In genomic region chr2:93152883-93153491, GRCm38 (mm10) we compare ENCODE assay signal across 17 mouse cellular contexts. TPM values are rescaled to one million over a fixed set of nuclear protein-coding genes. Genes with fewer than 3 reads are reported as not detected.
DNase-seq lines count a peak whose midpoint lies in the region; ATAC-seq lines count a peak whose summit lies in the region.
"Had no signal": no experiment of that assay in that cellular context is flagged by ENCODE, and none has a peak within 500 bp of the region (broad histone marks: within the 10 kb centered on the region; RNA-seq: fewer than 3 reads in every experiment).

No protein-coding gene starts in this region.

- no peaks in the 10 kb centered on the region for H3K36me3 ChIP-seq in forebrain, embryonic 15.5 days
- no peaks in the 10 kb centered on the region for H3K36me3 ChIP-seq in forebrain, embryonic 10.5 days (replicated peaks)
- no peaks in the 10 kb centered on the region for H3K36me3 ChIP-seq in midbrain, embryonic 11.5 days (ENCODE audit: control insufficient read depth, insufficient read depth, low read length)
- no peaks in the 10 kb centered on the region for H3K36me3 ChIP-seq in midbrain, embryonic 15.5 days (replicated peaks)
- H3K36me3 ChIP-seq: heart, embryonic 15.5 days; intestine, embryonic 15.5 days; limb, embryonic 13.5 days; lung, embryonic 15.5 days; midbrain, embryonic 13.5 days; neural tube, embryonic 15.5 days had no signal

- no peaks in the 10 kb centered on the region for H3K27me3 ChIP-seq in forebrain, embryonic 15.5 days
- H3K27me3 ChIP-seq in forebrain, embryonic 10.5 days (ENCODE audit: poor library complexity, severe bottlenecking) = 0 out of 2 replicates have a peak, but pooled peaks cover 3% of the 10 kb centered on the region
- H3K27me3 ChIP-seq in midbrain, embryonic 11.5 days (ENCODE audit: control insufficient read depth, insufficient read depth, low read length) = no peaks in the 10 kb centered on the region
- H3K27me3 ChIP-seq in midbrain, embryonic 15.5 days (replicated peaks) = no peaks in the 10 kb centered on the region
- H3K27me3 ChIP-seq: heart, embryonic 15.5 days; intestine, embryonic 15.5 days; lung, embryonic 15.5 days; midbrain, embryonic 13.5 days; neural tube, embryonic 15.5 days had no signal

- H3K27ac ChIP-seq in forebrain, embryonic 15.5 days (replicated peaks) = no peak overlapping the region
- no peak overlapping the region for H3K27ac ChIP-seq in forebrain, embryonic 10.5 days
- H3K27ac ChIP-seq in midbrain, embryonic 11.5 days (ENCODE audit: low read depth, low read length) = no peak overlapping the region
- no peak overlapping the region for H3K27ac ChIP-seq in midbrain, embryonic 15.5 days
- H3K27ac ChIP-seq: heart, embryonic 15.5 days; limb, embryonic 13.5 days; lung, embryonic 15.5 days; midbrain, embryonic 13.5 days; neural tube, embryonic 15.5 days had no signal

- intact Hi-C loops in gastrocnemius, postnatal 14 days (cut with DNase I; ENCODE audit: low total_unique reads) = no loop called here

- DNase-seq in forebrain, embryonic 10.5 days (ENCODE audit: extremely low spot score, low spot score) = no peak
- DNase-seq in midbrain, embryonic 11.5 days (ENCODE audit: low spot score, missing footprints) = peak; percentile 31
- DNase-seq in cerebellum, adult 18-20 months = peak; percentile 92 to 94
- DNase-seq in gastrocnemius, postnatal 14 days = peak; percentile 38
- DNase-seq in ovary, postnatal 10 days (ENCODE audit: low spot score) = no peak
- DNase-seq in B cell, adult 2 months = no peak
- DNase-seq: kidney, postnatal 4 days; thymus, adult 2 months had no signal

- peaks cover 16% of the 10 kb centered on the region for H3K4me1 ChIP-seq in forebrain, embryonic 15.5 days
- H3K4me1 ChIP-seq in forebrain, embryonic 10.5 days = peaks cover 11% of the 10 kb centered on the region
- no peaks in the 10 kb centered on the region for H3K4me1 ChIP-seq in midbrain, embryonic 11.5 days (ENCODE audit: control insufficient read depth, insufficient read depth, low read length)
- H3K4me1 ChIP-seq in midbrain, embryonic 15.5 days = no peaks in the 10 kb centered on the region
- H3K4me1 ChIP-seq: limb, embryonic 13.5 days; lung, embryonic 15.5 days had no signal

- peak; percentile 53; the same call in 1 of the 2 replicates for ATAC-seq in forebrain, embryonic 15.5 days (replicated peaks)
- ATAC-seq in midbrain, embryonic 11.5 days (ENCODE audit: low FRiP score) = no peak
- no peak for ATAC-seq in midbrain, embryonic 15.5 days (replicated peaks)
- ATAC-seq: intestine, embryonic 15.5 days; midbrain, embryonic 13.5 days; Patski had no signal

- H3K4me3 ChIP-seq in forebrain, embryonic 15.5 days = no peak overlapping the region
- no peak overlapping the region for H3K4me3 ChIP-seq in forebrain, embryonic 10.5 days
- no peak overlapping the region for H3K4me3 ChIP-seq in midbrain, embryonic 11.5 days (ENCODE audit: low read depth, low read length)
- no peak overlapping the region for H3K4me3 ChIP-seq in midbrain, embryonic 15.5 days
- H3K4me3 ChIP-seq: heart, embryonic 15.5 days; intestine, embryonic 15.5 days; limb, embryonic 13.5 days; lung, embryonic 15.5 days; midbrain, embryonic 13.5 days; neural tube, embryonic 15.5 days had no signal

- no peak overlapping the region for H3K4me2 ChIP-seq in forebrain, embryonic 15.5 days (replicated peaks)
- no peak overlapping the region for H3K4me2 ChIP-seq in midbrain, embryonic 11.5 days
- no peak overlapping the region for H3K4me2 ChIP-seq in midbrain, embryonic 15.5 days
- H3K4me2 ChIP-seq: heart, embryonic 15.5 days; intestine, embryonic 15.5 days; limb, embryonic 13.5 days; lung, embryonic 15.5 days; midbrain, embryonic 13.5 days; neural tube, embryonic 15.5 days had no signal

- H3K9ac ChIP-seq in forebrain, embryonic 15.5 days (replicated peaks) = no peak overlapping the region
- no peak overlapping the region for H3K9ac ChIP-seq in midbrain, embryonic 11.5 days (ENCODE audit: low read length)
- H3K9ac ChIP-seq in midbrain, embryonic 15.5 days = no peak overlapping the region
- H3K9ac ChIP-seq: heart, embryonic 15.5 days; intestine, embryonic 15.5 days; limb, embryonic 13.5 days; lung, embryonic 15.5 days; midbrain, embryonic 13.5 days; neural tube, embryonic 15.5 days had no signal

- no peaks in the 10 kb centered on the region for H3K9me3 ChIP-seq in forebrain, embryonic 15.5 days
- no peaks in the 10 kb centered on the region for H3K9me3 ChIP-seq in forebrain, embryonic 10.5 days
- no peaks in the 10 kb centered on the region for H3K9me3 ChIP-seq in midbrain, embryonic 11.5 days (ENCODE audit: control insufficient read depth, low read length)
- H3K9me3 ChIP-seq in midbrain, embryonic 15.5 days = no peaks in the 10 kb centered on the region
- H3K9me3 ChIP-seq: heart, embryonic 15.5 days; intestine, embryonic 15.5 days; limb, embryonic 13.5 days; lung, embryonic 15.5 days; midbrain, embryonic 13.5 days; neural tube, embryonic 15.5 days had no signal

- 52% methylated on average over 7 of the region's 7 CpGs for WGBS in forebrain, embryonic 15.5 days
- WGBS in forebrain, embryonic 10.5 days = 87% methylated on average over 7 of the region's 7 CpGs
- WGBS in midbrain, embryonic 11.5 days = 87% methylated on average over 7 of the region's 7 CpGs
- WGBS in midbrain, embryonic 15.5 days = 72% methylated on average over 7 of the region's 7 CpGs

RNA-seq across cellular contexts. Expression of gene Trp53i11, which starts 34.4 kb away (rescaled TPM):
- 90.5 and 110 TPM in 2 replicates for polyA plus RNA-seq in forebrain, embryonic 15.5 days (2015; fragmentation: Nextera tagmentation; extraction: Ambion mirVana)
- polyA plus RNA-seq in forebrain, embryonic 10.5 days (2016; fragmentation: Nextera tagmentation; extraction: Ambion mirVana) = 74.4 and 77.0 TPM in 2 replicates
- polyA plus RNA-seq in midbrain, embryonic 11.5 days (2014; fragmentation: Nextera tagmentation; extraction: Ambion mirVana) = 179 and 191 TPM in 2 replicates
- polyA plus RNA-seq in midbrain, embryonic 15.5 days (2015; fragmentation: Nextera tagmentation; extraction: Ambion mirVana) = 128 and 138 TPM in 2 replicates
- 10 to 100 TPM; 26.9 to 29.6 TPM for total RNA-seq in gastrocnemius, postnatal 14 days (2021)

Comparison
In these comparisons a context has a peak if more than half of its experiments do, and no peak if none do; other contexts are left out.
1. DNase-seq: peak in midbrain, embryonic 11.5 days (single experiment), cerebellum, adult 18-20 months (2 of 2) and gastrocnemius, postnatal 14 days (single experiment); none in forebrain, embryonic 10.5 days (single experiment), ovary, postnatal 10 days (single experiment) and B cell, adult 2 months (0 of 2).